Comparison of ENCODE assay signal across 26 mouse cellular contexts in the genomic region with DNA sequence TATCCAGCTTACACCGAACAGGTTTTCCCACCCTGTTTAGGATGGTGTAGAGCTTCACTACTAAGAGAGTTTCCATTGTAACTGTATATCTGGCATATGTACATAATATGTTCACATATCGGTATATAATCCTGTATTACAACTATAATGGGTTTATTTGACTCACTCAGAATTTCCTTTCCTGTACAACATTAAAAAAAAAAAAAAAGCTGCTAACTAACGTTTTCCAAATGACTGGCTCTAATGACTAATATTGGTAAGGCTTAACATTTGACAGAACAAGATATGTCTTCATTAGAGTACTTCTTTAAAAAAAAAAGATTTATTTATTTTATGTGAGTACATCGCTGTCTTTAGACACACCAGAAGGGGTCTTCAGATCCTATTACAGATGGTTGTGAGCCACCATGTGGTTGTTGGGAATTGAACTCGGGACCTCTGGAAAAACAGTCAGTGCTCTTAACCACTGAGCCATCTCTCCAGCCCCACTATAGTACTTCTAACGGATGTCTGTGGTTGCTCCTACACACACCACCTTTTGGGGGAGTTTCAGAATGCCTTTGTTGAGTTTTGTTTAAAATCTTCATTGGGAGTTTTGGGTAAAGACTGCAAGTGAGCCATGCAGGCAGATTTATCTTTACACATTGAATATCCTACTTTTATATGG.
"Had no signal": no experiment of that assay in that cellular context is flagged by ENCODE, and none has a peak within 500 bp of the region (broad histone marks: within the 10 kb centered on the region; RNA-seq: fewer than 3 reads in every experiment).

No protein-coding gene starts in this region.

- DNase-seq: gastrocnemius, postnatal 14 days; gastrocnemius, postnatal 36 days; heart, adult 11 months; heart, adult 2 months; heart, postnatal 14 days; heart, postnatal 36 days; kidney, adult 11 months; kidney, adult 2 months; kidney, adult 9 months; kidney, postnatal 10 days; kidney, postnatal 25 days; kidney, postnatal 4 days; left cerebral cortex, postnatal 4 days had no signal

- H3K9me3 ChIP-seq: heart, embryonic 15.5 days; hindbrain, embryonic 13.5 days; hindbrain, embryonic 15.5 days; limb, embryonic 15.5 days; liver, embryonic 12.5 days had no signal

- H3K27ac ChIP-seq: heart, adult 2 months; heart, embryonic 13.5 days; heart, embryonic 15.5 days; hindbrain, embryonic 13.5 days; hindbrain, embryonic 15.5 days; hindbrain, postnatal 0 days; layer of hippocampus, adult 2 months; left cerebral cortex, adult 2 months; limb, embryonic 13.5 days; limb, embryonic 15.5 days; liver, embryonic 12.5 days; liver, embryonic 14.5 days had no signal

- H3K4me2 ChIP-seq: heart, embryonic 11.5 days; heart, embryonic 13.5 days; heart, embryonic 15.5 days; hindbrain, embryonic 13.5 days; hindbrain, embryonic 15.5 days; limb, embryonic 13.5 days; limb, embryonic 15.5 days; liver, embryonic 12.5 days had no signal

- H3K4me1 ChIP-seq: heart, embryonic 13.5 days; limb, embryonic 15.5 days; liver, embryonic 12.5 days had no signal

- ATAC-seq: hindbrain, postnatal 0 days; intestine, embryonic 16.5 days; liver, embryonic 12.5 days had no signal

- H3K36me3 ChIP-seq: heart, embryonic 15.5 days; hindbrain, embryonic 13.5 days; hindbrain, embryonic 15.5 days; limb, embryonic 13.5 days; limb, embryonic 15.5 days; liver, embryonic 12.5 days had no signal

- H3K9ac ChIP-seq: heart, embryonic 13.5 days; heart, embryonic 15.5 days; hindbrain, embryonic 13.5 days; hindbrain, embryonic 15.5 days; limb, embryonic 13.5 days; limb, embryonic 15.5 days; liver, embryonic 12.5 days; liver, embryonic 14.5 days had no signal

- H3K4me3 ChIP-seq: heart, adult 2 months; heart, embryonic 13.5 days; heart, embryonic 15.5 days; hindbrain, embryonic 13.5 days; hindbrain, embryonic 15.5 days; layer of hippocampus, adult 2 months; left cerebral cortex, adult 2 months; limb, embryonic 13.5 days; limb, embryonic 15.5 days; liver, embryonic 12.5 days had no signal

- H3K27me3 ChIP-seq: heart, embryonic 15.5 days; hindbrain, embryonic 15.5 days; limb, embryonic 15.5 days; liver, embryonic 12.5 days had no signal
